8 mouse cellular contexts compared by ENCODE assay signal in genomic region chr11:18871170-18872081, GRCm38 (mm10).
DNase-seq lines count a peak whose midpoint lies in the region; ATAC-seq and TF ChIP-seq lines count a peak whose summit lies in the region.

No protein-coding gene starts in this region.

- peak overlapping the region; percentile 69 for H3K27ac ChIP-seq in spleen, adult 2 months (ENCODE audit: insufficient read depth, low read length)
- H3K27ac ChIP-seq in neural tube, embryonic 11.5 days (ENCODE audit: low read depth, low read length) = peak overlapping the region; percentile 96
- H3K27ac ChIP-seq in thymus, adult 2 months (ENCODE audit: control insufficient read depth, insufficient read depth, low read length) = no peak overlapping the region

- TF ChIP-seq CTCF in spleen, adult 2 months (IDR thresholded peaks at IDR 0.05; ENCODE audit: extremely low read depth, insufficient read depth, insufficient read length, insufficient replicate concordance) = no peak
- TF ChIP-seq CTCF in thymus, adult 2 months (IDR thresholded peaks at IDR 0.05; ENCODE audit: borderline replicate concordance, control insufficient read depth, extremely low read depth, insufficient read depth, low read length, poor library complexity) = no peak

- H3K27me3 ChIP-seq in spleen, adult 2 months (ENCODE audit: control insufficient read depth, insufficient read depth, low read length) = peaks cover 30% of the 10 kb centered on the region
- no peaks in the 10 kb centered on the region for H3K27me3 ChIP-seq in neural tube, embryonic 11.5 days (ENCODE audit: control insufficient read depth, insufficient read depth, low read length)
- H3K27me3 ChIP-seq in thymus, adult 2 months (ENCODE audit: control insufficient read depth, insufficient read depth, low read length) = peaks cover 36% of the 10 kb centered on the region

- ATAC-seq in common myeloid progenitor, adult 5-6 weeks (replicated peaks; ENCODE audit: low read depth, poor library complexity, severe bottlenecking) = 0 out of 2 replicates have a peak, but pooled peaks have one; percentile 4
- peak; percentile 53 for ATAC-seq in neural tube, embryonic 11.5 days (ENCODE audit: insufficient read depth, low FRiP score, low TSS enrichment)

- H3K4me3 ChIP-seq in spleen, adult 2 months (ENCODE audit: extremely low read depth, insufficient read depth, insufficient read length) = peak overlapping the region; percentile 6; the same call in 1 of the 2 replicates
- peak overlapping the region; percentile 50 for H3K4me3 ChIP-seq in neural tube, embryonic 11.5 days (ENCODE audit: low read depth, low read length)
- no peak overlapping the region for H3K4me3 ChIP-seq in thymus, adult 2 months (ENCODE audit: control insufficient read depth, insufficient read depth, low read length)

- intact Hi-C loops in heart, postnatal 10 days (cut with DNase I) = loop anchor here (5.0 to 10.0 kb wide), 6 partner anchors 673 to 1589 kb away; no protein-coding TSS in a partner anchor

- DNase-seq in spleen, adult 2 months (ENCODE audit: low read depth in 1 of 2, low spot score in 2 of 2) = no peak
- DNase-seq in spleen, postnatal 36 days (ENCODE audit: low spot score in 2 of 2) = no peak
- DNase-seq in heart, postnatal 10 days = peak; percentile 41 to 45
- DNase-seq in liver = peak; percentile 9
- peak; percentile 77 for DNase-seq in neural tube, embryonic 11.5 days (ENCODE audit: low spot score)
- no peak for DNase-seq in natural killer cell, adult 2 months (ENCODE audit: low spot score in 2 of 2)
- no peak for DNase-seq in thymus, adult 2 months

- H3K36me3 ChIP-seq in spleen, adult 2 months (ENCODE audit: control insufficient read depth, insufficient read depth, low read length) = no peaks in the 10 kb centered on the region
- H3K36me3 ChIP-seq in neural tube, embryonic 11.5 days (ENCODE audit: control insufficient read depth, insufficient read depth, low read length) = no peaks in the 10 kb centered on the region
- no peaks in the 10 kb centered on the region for H3K36me3 ChIP-seq in thymus, adult 2 months (ENCODE audit: control insufficient read depth, insufficient read depth, low read length)

- TF ChIP-seq POLR2A in spleen, adult 2 months (IDR thresholded peaks at IDR 0.05; ENCODE audit: low read depth, low read length) = no peak
- no peak for TF ChIP-seq POLR2A in thymus, adult 2 months (IDR thresholded peaks at IDR 0.05; ENCODE audit: control insufficient read depth, extremely low read depth, insufficient read depth, low read length, poor library complexity)

- H3K4me2 ChIP-seq in neural tube, embryonic 11.5 days (ENCODE audit: low read depth) = peak overlapping the region; percentile 97

- H3K9me3 ChIP-seq in neural tube, embryonic 11.5 days (ENCODE audit: control insufficient read depth, low read length) = no peaks in the 10 kb centered on the region

- H3K4me1 ChIP-seq in spleen, adult 2 months (ENCODE audit: control insufficient read depth, insufficient read depth, insufficient read length) = peaks cover 3% of the 10 kb centered on the region; the same call in 1 of the 2 replicates
- H3K4me1 ChIP-seq in neural tube, embryonic 11.5 days (ENCODE audit: control insufficient read depth, insufficient read depth, low read length) = peaks cover 38% of the 10 kb centered on the region
- no peaks in the 10 kb centered on the region for H3K4me1 ChIP-seq in thymus, adult 2 months (replicated peaks; ENCODE audit: control insufficient read depth, insufficient read depth, low read length)

- WGBS in spleen, adult 2 months = 1% methylated on average over 58 of the region's 58 CpGs
- WGBS in neural tube, embryonic 11.5 days = 0% methylated on average over 56 of the region's 58 CpGs
- WGBS in thymus, adult 2 months = 1% methylated on average over 58 of the region's 58 CpGs

- H3K9ac ChIP-seq in neural tube, embryonic 11.5 days (ENCODE audit: low read length) = peak overlapping the region; percentile 89

Comparison
In these comparisons a context has a peak if more than half of its experiments do, and no peak if none do; other contexts are left out.
1. DNase-seq: peak in heart, postnatal 10 days (2 of 2), liver (single experiment) and neural tube, embryonic 11.5 days (single experiment); none in spleen, adult 2 months (0 of 2), spleen, postnatal 36 days (0 of 2), natural killer cell, adult 2 months (0 of 2) and thymus, adult 2 months (single experiment).